Mouse (Mus musculus) layer of hippocampus, adult 8-10 months (tissue): ENCODE results near the gene Sema3a. TPM values are rescaled to one million over a fixed set of nuclear protein-coding genes. Genes with fewer than 3 reads are reported as not detected.

Experiments used
- DNase-seq, 2 experiments: peaks; one replicate each; pipeline ENCODE4 v3.0.0; 2022; ENCODE audit warnings: low spot score in 2 of 2
- total RNA-seq, 4 experiments: library from RNA; stranded (reverse); gene quantifications; 2 replicates each; pipeline ENCODE4 v1.2.4; 2022

The Sema3a gene
- total RNA-seq, 4 experiments from 2014 or later: 2.2 to 3.3 (median 2.7) TPM

- DNase-seq: no peak
These were observed 193.7 kb downstream of the Sema3a start for GRCm38 (mm10) chr5:13318728-13319429.

GRCm38 (mm10) chr5:13320138-13320537 is 194.9 kb downstream of the Sema3a start:
- no peak for DNase-seq

GRCm38 (mm10) chr5:13327281-13327680 is 202.1 kb downstream of the Sema3a start:
- DNase-seq: no peak

GRCm38 (mm10) chr5:13331412-13331811 is 206.2 kb downstream of the Sema3a start:
- DNase-seq: no peak

- no peak for DNase-seq
These were observed 212.5 kb downstream of the Sema3a start for GRCm38 (mm10) chr5:13337665-13338064.

GRCm38 (mm10) chr5:13347068-13347467 is 221.9 kb downstream of the Sema3a start:
- DNase-seq: no peak

- no peak for DNase-seq
These were observed 226.4 kb downstream of the Sema3a start for GRCm38 (mm10) chr5:13351611-13352010.

- no peak for DNase-seq
These were observed 227.8 kb downstream of the Sema3a start for GRCm38 (mm10) chr5:13352995-13353394.

- no peak for DNase-seq
These were observed 228.3 kb downstream of the Sema3a start for GRCm38 (mm10) chr5:13353539-13353938.

GRCm38 (mm10) chr5:13354913-13355312 is 229.7 kb downstream of the Sema3a start:
- no peak for DNase-seq

- DNase-seq: no peak
These were observed 233.6 kb downstream of the Sema3a start for GRCm38 (mm10) chr5:13358770-13359169.

GRCm38 (mm10) chr5:13360711-13361110 is 235.5 kb downstream of the Sema3a start:
- no peak for DNase-seq

- no peak for DNase-seq
These were observed 239.9 kb downstream of the Sema3a start for GRCm38 (mm10) chr5:13365108-13365507.

GRCm38 (mm10) chr5:13379223-13379622 is 254.0 kb downstream of the Sema3a start:
- no peak for DNase-seq

GRCm38 (mm10) chr5:13384047-13384446 is 258.8 kb downstream of the Sema3a start:
- no peak for DNase-seq

- DNase-seq: no peak
These were observed 259.5 kb downstream of the Sema3a start for GRCm38 (mm10) chr5:13384714-13385113.

- no peak for DNase-seq
These were observed 261.4 kb downstream of the Sema3a start for GRCm38 (mm10) chr5:13386603-13387002.

- DNase-seq: no peak
These were observed 262.5 kb downstream of the Sema3a start for GRCm38 (mm10) chr5:13387679-13388078.

- no peak for DNase-seq
These were observed 264.8 kb downstream of the Sema3a start for GRCm38 (mm10) chr5:13389995-13390394.

GRCm38 (mm10) chr5:13405432-13405831 is 280.2 kb downstream of the Sema3a start:
- DNase-seq: no peak

- no peak for DNase-seq
These were observed 280.9 kb downstream of the Sema3a start for GRCm38 (mm10) chr5:13406131-13406530.

GRCm38 (mm10) chr5:13411920-13412319 is 286.7 kb downstream of the Sema3a start:
- DNase-seq: no peak

- no peak for DNase-seq
These were observed 288.8 kb downstream of the Sema3a start for GRCm38 (mm10) chr5:13413915-13414525.
